Mouse (Mus musculus) midbrain, postnatal 0 days (tissue): ENCODE measurements around the gene Adamts17. TPM values are rescaled to one million over a fixed set of nuclear protein-coding genes. Genes with fewer than 3 reads are reported as not detected.

Experiments used
- ATAC-seq: fragments of 200-750 bp; cut with Nextera tagmentation; 2 replicates; pipeline ENCODE4 v1.8.0; 2017; ENCODE audit warnings: moderate number of reproducible peaks, mild to moderate bottlenecking, moderate TSS enrichment, moderate library complexity; ENCODE audit not compliant: low FRiP score
- DNase-seq: peaks from one replicate; pipeline ENCODE4 v3.0.0-alpha.2; 2015; ENCODE audit warnings: low spot score
- H3K27ac ChIP-seq: fragments of 300-500 bp; sonication (generic); 2 replicates; pipeline ENCODE4 v1.5.1; 2014; ENCODE audit warnings: low read depth, mild to moderate bottlenecking, low read length, mixed read lengths
- H3K27me3 ChIP-seq: fragments of 300-500 bp; sonication (generic); 2 replicates; pipeline ENCODE4 v1.6.1; 2014; ENCODE audit warnings: low read length, control low read depth, mixed read lengths; ENCODE audit not compliant: insufficient read depth
- H3K36me3 ChIP-seq: fragments of 300-500 bp; sonication (generic); 2 replicates; pipeline ENCODE4 v1.6.1; 2014; ENCODE audit warnings: low read length, control low read depth, mixed read lengths; ENCODE audit not compliant: insufficient read depth
- H3K4me1 ChIP-seq: fragments of 300-500 bp; sonication (generic); 2 replicates; pipeline ENCODE4 v1.6.1; 2014; ENCODE audit warnings: mild to moderate bottlenecking, control low read depth, antibody characterized with exemption, low read length, mixed read lengths; ENCODE audit not compliant: insufficient read depth
- H3K4me2 ChIP-seq: fragments of 300-500 bp; sonication (generic); 2 replicates; pipeline ENCODE4 v1.6.1; 2014; ENCODE audit warnings: low read depth, mild to moderate bottlenecking, low read length, mixed read lengths; ENCODE audit not compliant: poor library complexity, severe bottlenecking
- H3K4me3 ChIP-seq: fragments of 300-500 bp; sonication (generic); 2 replicates; pipeline ENCODE4 v1.5.1; 2014; ENCODE audit warnings: low read depth, mild to moderate bottlenecking, low read length, moderate library complexity
- H3K9ac ChIP-seq: fragments of 300-500 bp; sonication (generic); replicated peaks from 2 replicates; pipeline ENCODE4 v1.6.1; 2014; ENCODE audit warnings: mild to moderate bottlenecking, low read length, moderate library complexity, mixed read lengths; ENCODE audit not compliant: poor library complexity, severe bottlenecking
- H3K9me3 ChIP-seq: fragments of 300-500 bp; sonication (generic); 2 replicates; pipeline ENCODE4 v1.6.1; 2016; ENCODE audit warnings: low read length, control low read depth
- CTCF ChIP-seq: IDR thresholded peaks from 2 replicates; pipeline ENCODE4 v1.5.1; 2016; ENCODE audit warnings: antibody characterized with exemption, mild to moderate bottlenecking
- WGBS: fragments of 180-500 bp; shearing (Covaris S2); extraction: QIAGEN DNeasy Blood & Tissue Kit; methylation state at CpG from one replicate; pipeline ENCODE4 v1.1.7; 2014; 5-methylcytosine and 5-hydroxymethylcytosine counted together
- polyA plus RNA-seq: library from polyadenylated mRNA; unstranded; fragments of >200 nt; fragmentation: Nextera tagmentation; extraction: Ambion mirVana; gene quantifications from 2 replicates; pipeline ENCODE4 v1.2.1, GENCODE M21; 2015
- total RNA-seq: library from RNA; depleted of rRNA; stranded (reverse); fragments of >200 nt; gene quantifications from 2 replicates; pipeline ENCODE4 v1.2.3, GENCODE M21; 2014

Gene Adamts17
- total and polyA plus RNA-seq, 2 experiments from 2014 or later = 3.2 to 13.0 TPM

DNA sequence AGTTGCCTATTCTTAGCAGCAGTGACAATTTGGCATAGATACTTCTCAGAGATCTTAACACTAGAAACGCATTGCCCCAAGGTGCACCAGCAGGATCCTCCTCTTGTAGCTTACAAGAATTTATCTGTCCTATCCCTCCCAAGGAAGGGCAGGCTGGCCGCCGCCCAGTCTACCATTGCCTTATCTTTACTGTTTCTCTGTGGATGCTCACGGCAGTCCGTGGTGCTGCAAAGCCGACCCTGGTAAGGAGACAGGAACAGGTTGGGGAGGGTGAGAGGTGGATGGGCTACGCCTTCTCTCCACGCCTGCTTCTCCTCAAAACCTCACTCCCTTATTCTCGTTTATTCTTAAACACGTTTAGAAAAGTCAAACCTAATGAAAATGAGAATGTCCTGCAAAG, 195.7 kb downstream of the Adamts17 start:
- Histone ChIP-seq H3K9me3 (no peaks in the 10 kb centered on the region), H3K27ac (no peak overlapping the region), H3K27me3 (no peaks in the 10 kb centered on the region), H3K4me1 (no peaks in the 10 kb centered on the region), H3K36me3 (no peaks in the 10 kb centered on the region), H3K4me2 (no peak overlapping the region), H3K4me3 (no peak overlapping the region), H3K9ac (no peak overlapping the region)
- DNase-seq (no peak), ATAC-seq (no peak)
- TF ChIP-seq CTCF = no peak
- 86% methylated on average over 10 of the region's 10 CpGs for WGBS

DNA sequence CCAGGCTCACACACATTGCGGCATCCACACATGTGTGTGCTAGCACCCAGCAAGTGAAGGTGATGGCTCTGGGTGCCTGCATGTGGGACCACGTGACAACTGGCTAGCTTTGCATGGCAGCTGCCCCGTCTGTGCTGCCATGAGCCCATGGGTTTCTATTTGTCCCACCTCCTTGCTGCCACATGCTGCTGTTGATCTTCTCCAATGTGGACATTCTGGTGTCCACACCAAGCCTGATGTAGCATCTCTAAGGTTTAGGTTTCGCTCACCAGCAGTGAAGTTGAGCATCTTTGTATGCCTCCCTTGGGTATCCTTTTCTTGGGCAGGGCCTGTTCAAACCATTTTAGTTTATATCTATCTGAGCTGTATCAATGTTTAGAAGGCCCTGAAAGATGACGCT, 196.1 kb downstream of the Adamts17 start:
- Histone ChIP-seq H3K4me3 (no peak overlapping the region), H3K27me3 (no peaks in the 10 kb centered on the region), H3K27ac (no peak overlapping the region), H3K4me2 (no peak overlapping the region), H3K4me1 (no peaks in the 10 kb centered on the region), H3K9ac (no peak overlapping the region), H3K9me3 (no peaks in the 10 kb centered on the region), H3K36me3 (no peaks in the 10 kb centered on the region)
- no peak for TF ChIP-seq CTCF
- DNase-seq (no peak), ATAC-seq (no peak)
- 93% methylated on average over 5 of the region's 5 CpGs for WGBS

GRCm38 (mm10) chr7:67036502-67037485, 197.3 kb downstream of the Adamts17 start:
- H3K9me3 ChIP-seq = no peaks in the 10 kb centered on the region
- TF ChIP-seq CTCF = no peak
- no peak overlapping the region for H3K9ac ChIP-seq
- ATAC-seq (no peak), DNase-seq (no peak)
- no peak overlapping the region for H3K4me3 ChIP-seq
- H3K4me2 ChIP-seq = no peak overlapping the region
- H3K4me1 ChIP-seq = no peaks in the 10 kb centered on the region
- no peaks in the 10 kb centered on the region for H3K36me3 ChIP-seq
- 48% methylated on average over 5 of the region's 5 CpGs for WGBS
- H3K27me3 ChIP-seq = no peaks in the 10 kb centered on the region
- no peak overlapping the region for H3K27ac ChIP-seq

DNA sequence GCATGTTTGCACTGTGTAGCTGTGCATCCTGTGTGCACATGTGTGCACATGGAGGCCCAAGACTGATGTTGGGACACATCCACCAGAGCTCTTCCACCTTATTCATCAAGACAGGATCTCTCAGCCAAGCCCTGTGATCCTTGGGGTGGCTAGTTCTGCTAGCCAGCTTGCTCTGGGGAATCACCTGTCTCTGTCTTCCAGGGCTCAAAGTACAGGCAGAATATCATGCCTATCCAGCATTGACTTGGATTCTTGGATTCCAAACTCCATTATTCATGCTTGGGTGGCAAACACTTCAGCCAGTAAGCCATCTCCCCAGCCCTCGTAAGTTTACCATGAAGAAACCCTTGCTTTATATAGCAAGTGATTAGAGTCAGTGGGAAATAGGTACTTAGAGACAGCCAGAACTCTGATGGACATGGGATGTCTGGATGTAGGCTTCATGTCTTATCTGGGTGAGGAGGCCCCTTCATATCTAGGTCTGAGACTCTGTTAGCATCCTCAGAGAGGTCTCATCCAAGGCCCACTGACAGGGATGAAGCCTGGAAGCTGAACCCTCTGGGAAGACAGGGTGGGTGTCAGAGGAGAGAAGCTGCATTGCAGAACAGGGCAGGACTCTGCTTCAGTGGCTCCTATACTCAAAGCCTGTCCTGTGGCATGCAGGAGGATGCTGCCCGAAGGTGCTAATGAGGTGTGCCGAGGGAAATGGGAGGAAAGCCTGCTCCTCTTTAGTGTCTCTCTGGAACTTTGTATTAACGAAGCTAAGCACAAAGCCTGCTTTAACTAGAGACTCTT, 198.4 kb downstream of the Adamts17 start:
- H3K9ac ChIP-seq = no peak overlapping the region
- no peaks in the 10 kb centered on the region for H3K4me1 ChIP-seq
- ATAC-seq (no peak), DNase-seq (no peak)
- H3K27ac ChIP-seq = no peak overlapping the region
- TF ChIP-seq CTCF = no peak
- WGBS = 77% methylated on average over 4 of the region's 4 CpGs
- no peaks in the 10 kb centered on the region for H3K36me3 ChIP-seq
- no peak overlapping the region for H3K4me3 ChIP-seq
- no peaks in the 10 kb centered on the region for H3K27me3 ChIP-seq
- H3K9me3 ChIP-seq = no peaks in the 10 kb centered on the region
- no peak overlapping the region for H3K4me2 ChIP-seq

GRCm38 (mm10) chr7:67039143-67039542, 199.6 kb downstream of the Adamts17 start:
- H3K4me1 ChIP-seq = no peaks in the 10 kb centered on the region
- H3K9ac ChIP-seq = no peak overlapping the region
- H3K27me3 ChIP-seq = no peaks in the 10 kb centered on the region
- H3K36me3 ChIP-seq = no peaks in the 10 kb centered on the region
- TF ChIP-seq CTCF = no peak
- no peak overlapping the region for H3K4me2 ChIP-seq
- H3K4me3 ChIP-seq = no peak overlapping the region
- no peak overlapping the region for H3K27ac ChIP-seq
- DNase-seq = no peak
- ATAC-seq = no peak
- H3K9me3 ChIP-seq = no peaks in the 10 kb centered on the region
- 87% methylated on average over 3 of the region's 3 CpGs for WGBS

- Histone ChIP-seq H3K4me1 (no peaks in the 10 kb centered on the region), H3K27me3 (no peaks in the 10 kb centered on the region), H3K9ac (no peak overlapping the region), H3K27ac (no peak overlapping the region), H3K4me2 (no peak overlapping the region), H3K36me3 (no peaks in the 10 kb centered on the region), H3K9me3 (no peaks in the 10 kb centered on the region), H3K4me3 (no peak overlapping the region)
- DNase-seq (no peak), ATAC-seq (no peak)
- WGBS = 73% methylated on average over 8 of the region's 8 CpGs
- TF ChIP-seq CTCF = no peak
These were observed 200.3 kb downstream of the Adamts17 start for GRCm38 (mm10) chr7:67039861-67040260.
